Mouse (Mus musculus) CH12.LX (cell line): ENCODE measurements around the gene Sufu.

Experiments used
- CHD2 ChIP-seq: IDR thresholded peaks from 2 replicates; pipeline ENCODE4 v1.6.1; 2011; ENCODE audit warnings: low read length, improper control_type of control experiment
- CTCF ChIP-seq, 2 experiments: IDR thresholded peaks in 1 of 2; conservative IDR thresholded peaks in 1 of 2; 2 replicates each; pipeline ENCODE4 v1.5.1; 2011 to 2012; ENCODE audit warnings: low read depth in 2 of 2, low read length in 2 of 2, improper control_type of control experiment in 1 of 2, inconsistent platforms in 1 of 2, mild to moderate bottlenecking in 1 of 2, moderate library complexity in 1 of 2
- E2F4 ChIP-seq: IDR thresholded peaks from 2 replicates; pipeline ENCODE4 v1.6.1; 2011; ENCODE audit warnings: low read depth, low read length, improper control_type of control experiment; ENCODE audit not compliant: insufficient replicate concordance
- ELF1 ChIP-seq: IDR thresholded peaks from 2 replicates; pipeline ENCODE4 v1.6.1; 2014; ENCODE audit warnings: low read depth, mild to moderate bottlenecking, inconsistent platforms, low read length, improper control_type of control experiment
- EP300 ChIP-seq: IDR thresholded peaks from 2 replicates; pipeline ENCODE4 v1.6.1; 2011; ENCODE audit warnings: low read length, improper control_type of control experiment
- JUND ChIP-seq: conservative IDR thresholded peaks from 2 replicates; pipeline ENCODE4 v1.6.1; 2011; ENCODE audit warnings: low read depth, low read length, improper control_type of control experiment
- MAFK ChIP-seq: IDR thresholded peaks from 2 replicates; pipeline ENCODE4 v1.6.1; 2011; ENCODE audit warnings: low read length, improper control_type of control experiment; ENCODE audit not compliant: insufficient replicate concordance
- MYC ChIP-seq: IDR thresholded peaks from 2 replicates; pipeline ENCODE4 v1.6.1; 2011; ENCODE audit warnings: low read depth, mild to moderate bottlenecking, improper control_type of control experiment, low read length
- POLR2A ChIP-seq: IDR thresholded peaks from 2 replicates; pipeline ENCODE4 v1.6.1; 2011; ENCODE audit warnings: low read depth, mild to moderate bottlenecking, improper control_type of control experiment, low read length
- SIN3A ChIP-seq: IDR thresholded peaks from 2 replicates; pipeline ENCODE4 v1.6.1; 2012; ENCODE audit warnings: low read length, improper control_type of control experiment, inconsistent platforms
- TBP ChIP-seq: conservative IDR thresholded peaks from 2 replicates; pipeline ENCODE4 v1.6.1; 2011; ENCODE audit warnings: low read depth, low read length, improper control_type of control experiment
- TCF12 ChIP-seq: IDR thresholded peaks from 2 replicates; pipeline ENCODE4 v1.6.1; 2014; ENCODE audit warnings: low read depth, mild to moderate bottlenecking, inconsistent platforms, low read length, improper control_type of control experiment
- USF1 ChIP-seq: IDR thresholded peaks from 2 replicates; pipeline ENCODE4 v1.6.1; 2014; ENCODE audit warnings: low read depth, mild to moderate bottlenecking, inconsistent platforms, low read length, improper control_type of control experiment
- ZKSCAN1 ChIP-seq: IDR thresholded peaks from 2 replicates; pipeline ENCODE4 v1.6.1; 2012; ENCODE audit warnings: low read depth, inconsistent platforms, low read length, improper control_type of control experiment, borderline replicate concordance

DNA sequence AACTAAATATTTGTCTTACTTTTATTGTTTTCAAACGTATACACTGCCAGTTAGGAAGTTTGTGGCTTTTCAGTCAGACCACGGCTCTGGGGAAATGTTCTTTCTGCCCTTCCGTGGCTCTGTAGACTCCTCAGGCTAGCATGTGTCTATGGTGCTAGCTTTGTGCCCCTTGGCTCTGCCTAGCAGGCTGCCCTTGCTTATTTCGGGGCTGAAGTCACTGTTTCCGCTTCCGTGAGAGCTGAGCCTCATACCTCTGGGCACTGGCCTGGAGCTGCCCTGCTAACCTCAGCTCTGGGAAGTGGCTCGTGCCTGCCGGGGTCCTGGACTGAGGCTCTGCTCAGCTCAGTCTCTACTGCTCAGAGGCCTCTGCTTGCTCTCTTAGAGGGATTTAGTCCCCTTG is 98.4 kb downstream of the Sufu start:
- TF ChIP-seq CTCF (conservative IDR thresholded peaks at IDR 0.05 in 1 of 2, IDR thresholded peaks at IDR 0.05 in 1 of 2; ENCODE audit: low read depth in 2 of 2, low read length in 2 of 2) (no peak), POLR2A (no peak), SIN3A (no peak), MYC (no peak), MAFK (no peak), ZKSCAN1 (no peak), JUND (no peak), TBP (no peak), E2F4 (no peak), TCF12 (no peak), CHD2 (no peak), EP300 (no peak), USF1 (no peak), ELF1 (no peak)
